Mouse (Mus musculus) frontal cortex, postnatal 25 days (tissue): ENCODE measurements at regions not wholly inside any gene's neighbourhood (a gene's known extent, or its start where the extent isn't known, plus 50 kb on each side); places are given as distances from the start of the nearest gene placed in this dataset.

ENCODE experiments used
- DNase-seq, 2 experiments: peaks; one replicate each; pipeline ENCODE4 v3.0.0; 2022; ENCODE audit warnings: low spot score in 2 of 2

GRCm38 (mm10) chr15:93972979-93973378 is 377.3 kb upstream of the Prickle1 start:
- no peak for DNase-seq

- DNase-seq, result no peak
These were observed 366.3 kb upstream of the Prickle1 start for GRCm38 (mm10) chr15:93961950-93962349.

- DNase-seq, result no peak
These were observed 364.2 kb upstream of the Prickle1 start for GRCm38 (mm10) chr15:93959931-93960330.

GRCm38 (mm10) chr15:93958086-93958485 is 362.4 kb upstream of the Prickle1 start:
- no peak for DNase-seq

GRCm38 (mm10) chr15:93956801-93957200 is 361.1 kb upstream of the Prickle1 start:
- DNase-seq, result no peak

- DNase-seq, result no peak
These were observed 357.9 kb upstream of the Prickle1 start for GRCm38 (mm10) chr15:93953548-93953947.

GRCm38 (mm10) chr15:93950441-93950840 is 354.8 kb upstream of the Prickle1 start:
- DNase-seq, result no peak

GRCm38 (mm10) chr15:93948902-93949301 is 353.2 kb upstream of the Prickle1 start:
- no peak for DNase-seq

- DNase-seq, result no peak
These were observed 347.9 kb upstream of the Prickle1 start for GRCm38 (mm10) chr15:93943545-93943944.

- no peak for DNase-seq
These were observed 337.3 kb upstream of the Prickle1 start for GRCm38 (mm10) chr15:93932971-93933496.

GRCm38 (mm10) chr15:93926842-93927241 is 331.2 kb upstream of the Prickle1 start:
- no peak for DNase-seq

GRCm38 (mm10) chr15:93926262-93926661 is 330.6 kb upstream of the Prickle1 start:
- no peak for DNase-seq

- no peak for DNase-seq
These were observed 326.0 kb upstream of the Prickle1 start for GRCm38 (mm10) chr15:93921457-93922234.

GRCm38 (mm10) chr15:93920996-93921395 is 325.3 kb upstream of the Prickle1 start:
- no peak for DNase-seq

GRCm38 (mm10) chr15:93919577-93919976 is 323.9 kb upstream of the Prickle1 start:
- DNase-seq, result no peak

GRCm38 (mm10) chr15:93916856-93917255 is 321.2 kb upstream of the Prickle1 start:
- DNase-seq, result no peak

GRCm38 (mm10) chr15:93913462-93913861 is 317.8 kb upstream of the Prickle1 start:
- no peak for DNase-seq

GRCm38 (mm10) chr15:93913041-93913440 is 317.4 kb upstream of the Prickle1 start:
- no peak for DNase-seq

GRCm38 (mm10) chr15:93910981-93911431 is 315.3 kb upstream of the Prickle1 start:
- no peak for DNase-seq

- DNase-seq, result no peak
These were observed 314.5 kb upstream of the Prickle1 start for GRCm38 (mm10) chr15:93910158-93910557.

- no peak for DNase-seq
These were observed 308.2 kb upstream of the Prickle1 start for GRCm38 (mm10) chr15:93903671-93904603.

GRCm38 (mm10) chr15:93882826-93883225 is 287.1 kb upstream of the Prickle1 start:
- no peak for DNase-seq
